Mouse (Mus musculus): ENCODE results near the gene 4833420G17Rik. TPM values are rescaled to one million over a fixed set of nuclear protein-coding genes. Genes with fewer than 3 reads are reported as not detected.

4833420G17Rik gene
- polyA plus RNA-seq, 1 experiment from 2014 or later: 62.2 TPM

Other genes with a start within 250 kb of the 4833420G17Rik start
- gene Paip1, start 34.2 kb upstream of the 4833420G17Rik start, polyA plus RNA-seq (2015; fragmentation: Nextera tagmentation; extraction: Ambion mirVana): 64.0 and 82.9 TPM in 2 replicates
- 0.79 and 1.6 TPM in 2 replicates for gene Tmem267, start 25.3 kb downstream of the 4833420G17Rik start, polyA plus RNA-seq (2015; fragmentation: Nextera tagmentation; extraction: Ambion mirVana)
- gene 3110070M22Rik, start 25.6 kb downstream of the 4833420G17Rik start, polyA plus RNA-seq (2015; fragmentation: Nextera tagmentation; extraction: Ambion mirVana): 0.75 and 1.6 TPM in 2 replicates
- gene Ccl28, start 161.1 kb downstream of the 4833420G17Rik start, polyA plus RNA-seq (2015; fragmentation: Nextera tagmentation; extraction: Ambion mirVana): 0.06 and 0.23 TPM in 2 replicates
- 89.4 and 99.0 TPM in 2 replicates for gene Hmgcs1, start 227.6 kb downstream of the 4833420G17Rik start, polyA plus RNA-seq (2015; fragmentation: Nextera tagmentation; extraction: Ambion mirVana)